Mouse (Mus musculus): ENCODE data around the gene Gatm. TPM values are rescaled to one million over a fixed set of nuclear protein-coding genes. Genes with fewer than 3 reads are reported as not detected.

The Gatm gene
- polyA plus RNA-seq, 1 experiment from 2014 or later = 23.8 TPM

DNA sequence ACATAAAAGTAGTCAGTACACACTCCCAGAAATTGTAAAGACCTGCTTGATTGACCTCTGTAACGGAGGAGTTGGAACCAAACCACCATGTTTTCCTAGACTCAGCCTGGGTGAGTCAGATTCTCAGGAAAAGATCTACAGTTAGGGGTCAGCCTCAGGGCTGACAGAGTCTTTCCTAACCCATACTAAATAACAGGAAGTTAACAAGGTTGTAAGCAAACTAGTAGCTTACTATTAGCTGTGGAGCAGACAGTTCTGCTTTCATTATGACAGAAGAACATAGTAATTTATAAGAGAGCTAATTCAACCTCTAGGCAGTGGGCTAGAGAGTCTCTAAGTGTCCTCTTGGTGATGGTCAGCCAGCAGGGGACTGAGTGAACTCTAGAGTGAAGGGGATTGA is 38.7 kb downstream of the Gatm start:
- Histone ChIP-seq H3K9me3 (no peaks in the 10 kb centered on the region), H3K9ac (replicated peaks) (no peak overlapping the region), H3K27me3 (no peaks in the 10 kb centered on the region), H3K36me3 (no peaks in the 10 kb centered on the region), H3K4me1 (no peaks in the 10 kb centered on the region), H3K4me3 (no peak overlapping the region), H3K4me2 (replicated peaks) (no peak overlapping the region), H3K27ac (replicated peaks) (no peak overlapping the region)
- no peak for ATAC-seq (ENCODE audit: low FRiP score, low read depth)
- 84% methylated on average over 1 of the region's 1 CpGs for WGBS

DNA sequence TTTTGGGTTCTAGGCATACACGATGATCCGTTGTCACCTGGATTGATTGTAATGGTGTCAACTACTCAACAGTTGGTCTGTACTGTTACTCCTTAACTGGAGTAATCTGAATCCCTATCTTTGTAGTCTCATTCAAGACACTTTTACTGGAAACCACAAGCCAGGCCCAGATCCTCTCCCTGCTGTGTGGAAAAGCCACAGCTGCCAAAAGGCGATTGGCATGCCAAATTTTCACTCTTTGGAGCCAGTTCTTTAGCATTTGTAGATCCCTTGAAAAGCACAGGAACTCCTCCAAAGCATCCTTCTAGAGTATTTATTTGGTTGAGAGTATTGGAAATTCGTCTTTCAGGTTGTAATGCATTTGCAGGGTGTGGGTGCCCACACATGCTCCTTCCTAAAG is 39.8 kb downstream of the Gatm start:
- H3K9me3 ChIP-seq = no peaks in the 10 kb centered on the region
- no peaks in the 10 kb centered on the region for H3K4me1 ChIP-seq
- H3K27ac ChIP-seq (replicated peaks) = no peak overlapping the region
- H3K4me3 ChIP-seq = no peak overlapping the region
- no peak for ATAC-seq (ENCODE audit: low FRiP score, low read depth)
- 85% methylated on average over 4 of the region's 4 CpGs for WGBS
- no peaks in the 10 kb centered on the region for H3K36me3 ChIP-seq
- H3K4me2 ChIP-seq (replicated peaks) = no peak overlapping the region
- H3K9ac ChIP-seq (replicated peaks) = no peak overlapping the region
- H3K27me3 ChIP-seq = no peaks in the 10 kb centered on the region

DNA sequence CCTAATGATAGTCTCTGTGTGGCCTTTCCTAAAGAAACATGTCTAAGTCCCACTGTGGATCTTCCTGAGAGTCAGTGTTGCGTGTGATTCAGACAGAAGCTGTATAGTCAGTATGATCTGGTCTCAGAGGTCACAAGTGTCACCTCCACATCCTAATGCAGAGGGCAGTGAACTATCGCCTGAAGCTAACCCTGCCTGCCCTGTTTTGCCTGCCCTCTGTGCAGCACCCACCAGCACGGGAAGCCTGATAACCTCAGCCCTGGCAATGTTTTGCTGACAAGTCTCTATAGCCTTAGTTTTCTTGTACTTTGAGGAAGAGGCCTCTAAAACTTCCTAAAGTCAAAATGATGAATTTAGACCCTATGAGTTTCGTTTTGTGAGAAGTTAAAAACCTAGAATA is 40.7 kb downstream of the Gatm start:
- WGBS = 79% methylated on average over 4 of the region's 4 CpGs
- ATAC-seq (ENCODE audit: low FRiP score, low read depth) = no peak
- H3K27me3 ChIP-seq = no peaks in the 10 kb centered on the region
- no peak overlapping the region for H3K27ac ChIP-seq (replicated peaks)
- no peak overlapping the region for H3K4me3 ChIP-seq
- H3K9ac ChIP-seq (replicated peaks) = no peak overlapping the region
- H3K4me2 ChIP-seq (replicated peaks) = no peak overlapping the region
- no peaks in the 10 kb centered on the region for H3K36me3 ChIP-seq
- H3K4me1 ChIP-seq = no peaks in the 10 kb centered on the region
- H3K9me3 ChIP-seq = no peaks in the 10 kb centered on the region

DNA sequence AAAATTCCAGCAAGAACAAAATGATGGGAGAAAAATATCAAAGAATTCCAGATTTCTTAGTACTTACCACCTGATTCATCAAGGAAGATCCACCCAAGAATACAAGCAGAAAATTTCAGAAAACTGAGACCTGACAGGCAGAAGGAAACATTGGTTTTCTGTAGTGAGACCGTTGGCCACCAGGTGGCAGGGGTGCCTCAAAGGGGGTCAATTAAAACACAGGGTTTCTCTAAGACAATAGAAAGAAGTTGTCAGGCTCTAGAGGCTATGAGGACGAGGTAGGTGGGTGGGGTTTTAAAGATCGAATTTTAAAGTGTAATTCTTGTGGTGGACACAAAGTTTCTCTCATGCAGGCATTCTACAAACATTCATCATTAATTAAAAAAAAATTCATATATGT is 41.7 kb downstream of the Gatm start:
- ATAC-seq (ENCODE audit: low FRiP score, low read depth) = no peak
- H3K4me3 ChIP-seq = no peak overlapping the region
- no peak overlapping the region for H3K9ac ChIP-seq (replicated peaks)
- H3K4me2 ChIP-seq (replicated peaks) = no peak overlapping the region
- no peaks in the 10 kb centered on the region for H3K4me1 ChIP-seq
- H3K36me3 ChIP-seq = no peaks in the 10 kb centered on the region
- no peak overlapping the region for H3K27ac ChIP-seq (replicated peaks)
- 21% methylated on average over 3 of the region's 3 CpGs for WGBS
- H3K27me3 ChIP-seq = no peaks in the 10 kb centered on the region
- no peaks in the 10 kb centered on the region for H3K9me3 ChIP-seq

DNA sequence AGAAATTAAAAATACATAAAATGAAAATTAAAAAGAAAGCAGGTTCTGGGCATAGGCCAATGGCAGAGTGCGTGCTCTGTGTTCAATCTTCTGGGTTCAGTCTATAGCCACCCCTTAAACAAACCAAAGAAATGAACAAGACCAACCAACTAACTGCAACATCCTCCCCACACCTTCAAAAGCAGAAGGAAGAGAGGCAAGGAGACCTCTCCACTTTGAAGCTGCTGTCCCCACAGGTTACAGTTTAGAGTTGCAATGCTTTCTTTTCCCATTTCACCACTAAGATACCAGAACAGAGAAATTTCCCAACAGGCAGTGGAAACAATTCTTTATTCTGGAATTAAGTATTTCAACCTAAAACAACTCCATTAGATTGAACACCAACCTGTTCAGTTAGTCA is 48.9 kb downstream of the Gatm start:
- H3K9me3 ChIP-seq = no peaks in the 10 kb centered on the region
- H3K4me2 ChIP-seq (replicated peaks) = no peak overlapping the region
- no peak overlapping the region for H3K27ac ChIP-seq (replicated peaks)
- H3K27me3 ChIP-seq = no peaks in the 10 kb centered on the region
- H3K9ac ChIP-seq (replicated peaks) = no peak overlapping the region
- WGBS = 91% methylated on average over 1 of the region's 1 CpGs
- no peak for ATAC-seq (ENCODE audit: low FRiP score, low read depth)
- no peaks in the 10 kb centered on the region for H3K4me1 ChIP-seq
- no peaks in the 10 kb centered on the region for H3K36me3 ChIP-seq
- H3K4me3 ChIP-seq = no peak overlapping the region

DNA sequence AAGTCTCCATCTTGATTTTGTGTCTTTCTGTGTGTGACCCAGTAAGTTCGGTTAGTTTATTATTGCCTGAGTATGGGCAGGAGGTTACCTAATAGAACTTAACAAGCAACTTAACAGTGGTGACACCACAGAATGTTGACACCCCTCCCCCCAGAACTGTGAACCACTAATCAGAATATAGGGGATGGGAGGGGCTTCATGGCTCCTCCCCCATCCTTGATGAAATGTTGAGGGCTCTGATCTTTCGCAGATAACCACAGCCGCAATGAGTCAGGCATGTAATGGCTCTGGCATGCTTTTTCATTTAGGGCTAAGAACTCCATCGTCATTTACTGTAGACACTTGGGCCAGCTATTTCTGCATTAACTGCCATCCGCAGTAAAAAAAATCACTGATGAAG is 49.9 kb downstream of the Gatm start:
- WGBS = 95% methylated on average over 5 of the region's 5 CpGs
- no peak for ATAC-seq (ENCODE audit: low FRiP score, low read depth)
- Histone ChIP-seq H3K27me3 (no peaks in the 10 kb centered on the region), H3K4me3 (no peak overlapping the region), H3K9me3 (no peaks in the 10 kb centered on the region), H3K36me3 (no peaks in the 10 kb centered on the region), H3K27ac (replicated peaks) (no peak overlapping the region), H3K9ac (replicated peaks) (no peak overlapping the region), H3K4me2 (replicated peaks) (no peak overlapping the region), H3K4me1 (no peaks in the 10 kb centered on the region)

DNA sequence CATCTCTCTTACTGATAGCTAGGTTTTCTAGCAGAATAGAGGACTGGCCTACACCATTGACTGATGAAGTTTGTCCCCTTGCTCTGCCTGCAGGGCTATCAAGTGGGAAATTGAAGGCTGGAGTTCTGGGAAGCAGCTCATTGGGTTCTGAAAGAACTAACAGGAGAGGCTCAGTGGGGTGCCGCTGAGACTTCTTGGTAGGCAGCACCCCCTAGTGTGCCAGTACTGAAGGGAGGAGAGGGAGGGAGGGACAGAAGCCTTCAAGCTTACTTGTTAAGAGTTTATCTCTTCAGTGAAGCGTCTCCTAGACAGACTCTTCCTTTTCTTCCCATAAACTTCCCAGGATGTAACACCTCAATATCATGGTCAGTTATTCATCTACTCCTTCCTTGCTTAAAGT is 52.8 kb downstream of the Gatm start:
- WGBS = 21% methylated on average over 2 of the region's 2 CpGs

More for the DNA sequence above, 52.8 kb downstream of the Gatm start:
- H3K36me3 ChIP-seq = no peaks in the 10 kb centered on the region
- H3K4me3 ChIP-seq = no peak overlapping the region
- H3K27me3 ChIP-seq = no peaks in the 10 kb centered on the region
- H3K4me1 ChIP-seq = no peaks in the 10 kb centered on the region
- H3K9me3 ChIP-seq = no peaks in the 10 kb centered on the region
- H3K27ac ChIP-seq (replicated peaks) = no peak overlapping the region
- H3K9ac ChIP-seq (replicated peaks) = no peak overlapping the region
- H3K4me2 ChIP-seq (replicated peaks) = no peak overlapping the region
- ATAC-seq (ENCODE audit: low FRiP score, low read depth) = no peak

MicroRNAs encoded within 50 kb of the gene (microRNA counts, 519-probe panel; counts per million panel counts)
- microRNA mmu-miR-147 = not detected

Small RNAs within 50 kb of the gene (microRNA-seq; reads per million reads assigned to microRNA genes)
- 13.7 reads per million, percentile 30 among the genes with 10 or more reads in this experiment for gene Mir147

Other genes with a start within 250 kb of the Gatm start
- 9.2 TPM in 2 replicates for gene Shf, start 242.1 kb downstream of the Gatm start, polyA plus RNA-seq (2016; fragmentation: Nextera tagmentation; extraction: Ambion mirVana)
- not detected in 2 replicates for gene Slc28a2, start 184.8 kb downstream of the Gatm start, polyA plus RNA-seq (2016; fragmentation: Nextera tagmentation; extraction: Ambion mirVana)
- not detected in 2 replicates for gene Gm14085, start 126.4 kb downstream of the Gatm start, polyA plus RNA-seq (2016; fragmentation: Nextera tagmentation; extraction: Ambion mirVana)
- 0.26 and 0.43 TPM in 2 replicates for gene AA467197, start 25.7 kb upstream of the Gatm start, polyA plus RNA-seq (2016; fragmentation: Nextera tagmentation; extraction: Ambion mirVana)
- 6.6 and 7.5 TPM in 2 replicates for gene Slc30a4, start 91.4 kb upstream of the Gatm start, polyA plus RNA-seq (2016; fragmentation: Nextera tagmentation; extraction: Ambion mirVana)
- 74.2 and 78.7 TPM in 2 replicates for gene Bloc1s6, start 127.2 kb upstream of the Gatm start, polyA plus RNA-seq (2016; fragmentation: Nextera tagmentation; extraction: Ambion mirVana)
- 3.4 and 3.6 TPM in 2 replicates for gene Sqor, start 153.9 kb upstream of the Gatm start, polyA plus RNA-seq (2016; fragmentation: Nextera tagmentation; extraction: Ambion mirVana)